Mouse (Mus musculus): ENCODE measurements around the gene Bcam.

DNA sequence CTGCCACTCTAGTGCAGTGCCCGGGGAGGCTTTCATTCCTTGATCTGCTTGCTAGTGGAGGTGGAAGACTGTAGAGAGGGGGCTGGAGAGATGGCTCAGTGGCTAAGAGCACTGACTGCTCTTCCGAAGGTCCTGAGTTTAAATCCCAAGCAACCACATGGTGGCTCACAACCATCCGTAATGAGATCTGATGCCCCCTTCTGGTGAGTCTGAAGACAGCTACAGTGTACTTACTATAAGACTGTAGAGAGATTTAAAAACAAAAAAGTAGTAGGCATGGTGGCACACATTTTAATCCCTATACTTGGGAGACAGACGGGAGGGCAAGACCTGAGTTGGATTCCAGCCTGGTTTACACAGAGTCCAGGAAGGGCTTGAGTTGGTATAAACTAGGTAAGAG is 58.4 kb downstream of the Bcam start:
- TF ChIP-seq MAFK (IDR thresholded peaks at IDR 0.05; ENCODE audit: borderline replicate concordance, low read depth, low read length) (no peak), TCF12 (IDR thresholded peaks at IDR 0.05; ENCODE audit: low read depth, low read length) (no peak), POLR2A (IDR thresholded peaks at IDR 0.05; ENCODE audit: control insufficient read depth in 1 of 2, insufficient read depth in 1 of 2, low read depth in 1 of 2, low read length in 2 of 2, poor library complexity in 1 of 2) (no peak), GATA1 (IDR thresholded peaks at IDR 0.05; ENCODE audit: low read depth, low read length) (no peak), CTCF (IDR thresholded peaks at IDR 0.05 in 2 of 3, conservative IDR thresholded peaks at IDR 0.05 in 1 of 3; ENCODE audit: control insufficient read depth in 1 of 3, insufficient read depth in 1 of 3, low read depth in 2 of 3, low read length in 3 of 3, poor library complexity in 1 of 3, severe bottlenecking in 1 of 3) (peak; percentile 19 to 62 (median 42); a peak in 4 of 6 replicates), ZMIZ1 (IDR thresholded peaks at IDR 0.05; ENCODE audit: low read depth, low read length) (no peak), EP300 (IDR thresholded peaks at IDR 0.05; ENCODE audit: low read depth in 1 of 2, low read length in 2 of 2) (no peak), SMC3 (IDR thresholded peaks at IDR 0.05; ENCODE audit: low read depth, low read length) (peak; percentile 60), SIN3A (IDR thresholded peaks at IDR 0.05; ENCODE audit: low read length) (no peak), MAX (IDR thresholded peaks at IDR 0.05; ENCODE audit: low read length) (no peak), CHD1 (IDR thresholded peaks at IDR 0.05; ENCODE audit: low read depth, low read length) (no peak)
